Mouse (Mus musculus): ENCODE measurements at regions not wholly inside any gene's neighbourhood (a gene's known extent, or its start where the extent isn't known, plus 50 kb on each side); places are given as distances from the start of the nearest gene placed in this dataset.

GRCm38 (mm10) chr3:43155643-43156042 lies 1413.2 kb downstream of the D3Ertd751e start:
- no peak overlapping the region for H3K4me2 ChIP-seq (replicated peaks; ENCODE audit: low read depth, low read length, severe bottlenecking)
- no peak overlapping the region for H3K9ac ChIP-seq (ENCODE audit: low read depth, low read length, severe bottlenecking)
- WGBS = 59% methylated on average over 2 of the region's 2 CpGs
- H3K27me3 ChIP-seq (ENCODE audit: control insufficient read depth, insufficient read depth, low read length) = no peaks in the 10 kb centered on the region
- no peaks in the 10 kb centered on the region for H3K9me3 ChIP-seq (ENCODE audit: control insufficient read depth, low read length)
- TF ChIP-seq POLR2A (IDR thresholded peaks at IDR 0.05; ENCODE audit: borderline replicate concordance, extremely low read depth, insufficient read depth, insufficient read length) = no peak
- no peak overlapping the region for H3K4me3 ChIP-seq (replicated peaks; ENCODE audit: low read length)
- no peaks in the 10 kb centered on the region for H3K4me1 ChIP-seq (ENCODE audit: control insufficient read depth, insufficient read depth, low read length)
- DNase-seq (ENCODE audit: low spot score) (no peak), ATAC-seq (ENCODE audit: low FRiP score, low read depth) (no peak)
- no peak overlapping the region for H3K27ac ChIP-seq (replicated peaks; ENCODE audit: low read depth, low read length)
- H3K36me3 ChIP-seq (ENCODE audit: control insufficient read depth, insufficient read depth, low read length) = no peaks in the 10 kb centered on the region

GRCm38 (mm10) chr3:43160530-43160929 lies 1418.1 kb downstream of the D3Ertd751e start:
- no peak overlapping the region for H3K9ac ChIP-seq (ENCODE audit: low read depth, low read length, severe bottlenecking)
- ATAC-seq (ENCODE audit: low FRiP score, low read depth) (no peak), DNase-seq (ENCODE audit: low spot score) (no peak)
- no peaks in the 10 kb centered on the region for H3K27me3 ChIP-seq (ENCODE audit: control insufficient read depth, insufficient read depth, low read length)
- no peaks in the 10 kb centered on the region for H3K4me1 ChIP-seq (ENCODE audit: control insufficient read depth, insufficient read depth, low read length)
- no peaks in the 10 kb centered on the region for H3K9me3 ChIP-seq (ENCODE audit: control insufficient read depth, low read length)
- 92% methylated on average over 1 of the region's 1 CpGs for WGBS
- no peak overlapping the region for H3K4me3 ChIP-seq (replicated peaks; ENCODE audit: low read length)
- H3K36me3 ChIP-seq (ENCODE audit: control insufficient read depth, insufficient read depth, low read length) = no peaks in the 10 kb centered on the region
- TF ChIP-seq POLR2A (IDR thresholded peaks at IDR 0.05; ENCODE audit: borderline replicate concordance, extremely low read depth, insufficient read depth, insufficient read length) = no peak
- H3K27ac ChIP-seq (replicated peaks; ENCODE audit: low read depth, low read length) = no peak overlapping the region
- H3K4me2 ChIP-seq (replicated peaks; ENCODE audit: low read depth, low read length, severe bottlenecking) = no peak overlapping the region

GRCm38 (mm10) chr3:43182785-43183184 lies 1440.4 kb downstream of the D3Ertd751e start:
- H3K4me3 ChIP-seq (replicated peaks; ENCODE audit: low read length) = no peak overlapping the region
- TF ChIP-seq POLR2A (IDR thresholded peaks at IDR 0.05; ENCODE audit: borderline replicate concordance, extremely low read depth, insufficient read depth, insufficient read length) = no peak
- H3K9me3 ChIP-seq (ENCODE audit: control insufficient read depth, low read length) = 0 out of 2 replicates have a peak, but pooled peaks cover 4% of the 10 kb centered on the region
- H3K9ac ChIP-seq (ENCODE audit: low read depth, low read length, severe bottlenecking) = no peak overlapping the region
- DNase-seq (ENCODE audit: low spot score) = no peak
- ATAC-seq (ENCODE audit: low FRiP score, low read depth) = no peak
- H3K36me3 ChIP-seq (ENCODE audit: control insufficient read depth, insufficient read depth, low read length) = no peaks in the 10 kb centered on the region
- H3K4me2 ChIP-seq (replicated peaks; ENCODE audit: low read depth, low read length, severe bottlenecking) = no peak overlapping the region
- H3K4me1 ChIP-seq (ENCODE audit: control insufficient read depth, insufficient read depth, low read length) = no peaks in the 10 kb centered on the region
- H3K27me3 ChIP-seq (ENCODE audit: control insufficient read depth, insufficient read depth, low read length) = no peaks in the 10 kb centered on the region
- H3K27ac ChIP-seq (replicated peaks; ENCODE audit: low read depth, low read length) = no peak overlapping the region

GRCm38 (mm10) chr3:43199891-43200290 lies 1457.5 kb downstream of the D3Ertd751e start:
- no peak overlapping the region for H3K4me2 ChIP-seq (replicated peaks; ENCODE audit: low read depth, low read length, severe bottlenecking)
- DNase-seq (ENCODE audit: low spot score) = peak; percentile 23
- no peaks in the 10 kb centered on the region for H3K36me3 ChIP-seq (ENCODE audit: control insufficient read depth, insufficient read depth, low read length)
- H3K9ac ChIP-seq (ENCODE audit: low read depth, low read length, severe bottlenecking) = no peak overlapping the region
- H3K27me3 ChIP-seq (ENCODE audit: control insufficient read depth, insufficient read depth, low read length) = no peaks in the 10 kb centered on the region
- H3K9me3 ChIP-seq (ENCODE audit: control insufficient read depth, low read length) = no peaks in the 10 kb centered on the region
- no peaks in the 10 kb centered on the region for H3K4me1 ChIP-seq (ENCODE audit: control insufficient read depth, insufficient read depth, low read length)
- H3K4me3 ChIP-seq (replicated peaks; ENCODE audit: low read length) = no peak overlapping the region
- no peak for TF ChIP-seq POLR2A (IDR thresholded peaks at IDR 0.05; ENCODE audit: borderline replicate concordance, extremely low read depth, insufficient read depth, insufficient read length)
- ATAC-seq (ENCODE audit: low FRiP score, low read depth) = no peak
- no peak overlapping the region for H3K27ac ChIP-seq (replicated peaks; ENCODE audit: low read depth, low read length)

GRCm38 (mm10) chr3:43209646-43210045 lies 1467.2 kb downstream of the D3Ertd751e start:
- no peak for TF ChIP-seq POLR2A (IDR thresholded peaks at IDR 0.05; ENCODE audit: borderline replicate concordance, extremely low read depth, insufficient read depth, insufficient read length)
- DNase-seq (ENCODE audit: low spot score) = no peak
- 72% methylated on average over 4 of the region's 4 CpGs for WGBS

GRCm38 (mm10) chr3:43218726-43219125 lies 1476.3 kb downstream of the D3Ertd751e start:
- Histone ChIP-seq H3K36me3 (ENCODE audit: control insufficient read depth, insufficient read depth, low read length) (no peaks in the 10 kb centered on the region), H3K9ac (ENCODE audit: low read depth, low read length, severe bottlenecking) (no peak overlapping the region), H3K4me2 (replicated peaks; ENCODE audit: low read depth, low read length, severe bottlenecking) (no peak overlapping the region), H3K27me3 (ENCODE audit: control insufficient read depth, insufficient read depth, low read length) (no peaks in the 10 kb centered on the region), H3K4me3 (replicated peaks; ENCODE audit: low read length) (no peak overlapping the region), H3K9me3 (ENCODE audit: control insufficient read depth, low read length) (no peaks in the 10 kb centered on the region), H3K4me1 (ENCODE audit: control insufficient read depth, insufficient read depth, low read length) (no peaks in the 10 kb centered on the region), H3K27ac (replicated peaks; ENCODE audit: low read depth, low read length) (no peak overlapping the region)
- DNase-seq (ENCODE audit: low spot score) = no peak
- ATAC-seq (ENCODE audit: low FRiP score, low read depth) = no peak
- TF ChIP-seq POLR2A (IDR thresholded peaks at IDR 0.05; ENCODE audit: borderline replicate concordance, extremely low read depth, insufficient read depth, insufficient read length) = no peak

More at GRCm38 (mm10) chr3:43209646-43210045, 1467.2 kb downstream of the D3Ertd751e start:
- no peaks in the 10 kb centered on the region for H3K36me3 ChIP-seq (ENCODE audit: control insufficient read depth, insufficient read depth, low read length)
- no peak overlapping the region for H3K4me3 ChIP-seq (replicated peaks; ENCODE audit: low read length)
- H3K4me1 ChIP-seq (ENCODE audit: control insufficient read depth, insufficient read depth, low read length) = no peaks in the 10 kb centered on the region
- H3K27me3 ChIP-seq (ENCODE audit: control insufficient read depth, insufficient read depth, low read length) = no peaks in the 10 kb centered on the region
- no peak overlapping the region for H3K27ac ChIP-seq (replicated peaks; ENCODE audit: low read depth, low read length)
- H3K4me2 ChIP-seq (replicated peaks; ENCODE audit: low read depth, low read length, severe bottlenecking) = no peak overlapping the region
- ATAC-seq (ENCODE audit: low FRiP score, low read depth) = no peak
- no peaks in the 10 kb centered on the region for H3K9me3 ChIP-seq (ENCODE audit: control insufficient read depth, low read length)
- H3K9ac ChIP-seq (ENCODE audit: low read depth, low read length, severe bottlenecking) = no peak overlapping the region
